In genomic region chr7:116092710-116093465, GRCm38 (mm10) we compare ENCODE assay signal across 8 mouse cellular contexts. TPM values are rescaled to one million over a fixed set of nuclear protein-coding genes. Genes with fewer than 3 reads are reported as not detected.
A peak's percentile ranks its signal among the peaks of the same experiment; 100 is the strongest.
DNase-seq lines count a peak whose midpoint lies in the region; ATAC-seq lines count a peak whose summit lies in the region.

No protein-coding gene starts in this region.

- peak overlapping the region; percentile 82 for H3K9ac ChIP-seq in hindbrain, embryonic 12.5 days

- peaks cover 18% of the 10 kb centered on the region for H3K4me1 ChIP-seq in hindbrain, embryonic 12.5 days

- H3K4me2 ChIP-seq in hindbrain, embryonic 12.5 days (replicated peaks): peak overlapping the region; percentile 69

- H3K27ac ChIP-seq in hindbrain, embryonic 12.5 days: peak overlapping the region; percentile 95

- no peaks in the 10 kb centered on the region for H3K9me3 ChIP-seq in hindbrain, embryonic 12.5 days (replicated peaks)

- H3K36me3 ChIP-seq in hindbrain, embryonic 12.5 days: no peaks in the 10 kb centered on the region

- no peaks in the 10 kb centered on the region for H3K27me3 ChIP-seq in hindbrain, embryonic 12.5 days

- under 1% methylated on average over 38 of the region's 38 CpGs for WGBS in hindbrain, embryonic 12.5 days

- DNase-seq in NIH3T3 (ENCODE audit: low read depth): peak; percentile 96
- DNase-seq in cerebellum, postnatal 10 days: peak; percentile 97 to 98
- DNase-seq in frontal cortex, postnatal 10 days (ENCODE audit: low spot score in 2 of 2): peak; percentile 94
- peak; percentile 95 to 98 for DNase-seq in layer of hippocampus, postnatal 14 days (ENCODE audit: low spot score in 2 of 2)
- peak; percentile 93 for DNase-seq in lung, postnatal 14 days
- DNase-seq in retina, adult 2 months (ENCODE audit: low read depth, low spot score): peak; percentile 97
- DNase-seq in thymus, postnatal 36 days: peak; percentile 92

- H3K4me3 ChIP-seq in hindbrain, embryonic 12.5 days: peak overlapping the region; percentile 57

- ATAC-seq in hindbrain, embryonic 12.5 days (ENCODE audit: low FRiP score): peak; percentile 100

RNA-seq across cellular contexts. Expression of gene Gm4353, which starts 8.5 kb away (rescaled TPM):
- 0.41 and 0.90 TPM in 2 replicates for polyA plus RNA-seq in hindbrain, embryonic 12.5 days (2016; fragmentation: Nextera tagmentation; extraction: Ambion mirVana)
- 1 to 10 TPM; 2.9 to 4.3 TPM for total RNA-seq in layer of hippocampus, postnatal 14 days (2021)

RNA-seq across cellular contexts. Expression of gene 1110004F10Rik, which starts 53.7 kb away (rescaled TPM):
- polyA plus RNA-seq in hindbrain, embryonic 12.5 days (2016; fragmentation: Nextera tagmentation; extraction: Ambion mirVana): 283 and 308 TPM in 2 replicates
- total RNA-seq in layer of hippocampus, postnatal 14 days (2021): 100 to 1,000 TPM; 116 to 117 TPM

RNA-seq across cellular contexts. Expression of gene Sox6, which starts 54.3 kb away (rescaled TPM):
- polyA plus RNA-seq in hindbrain, embryonic 12.5 days (2016; fragmentation: Nextera tagmentation; extraction: Ambion mirVana): 50.9 and 55.3 TPM in 2 replicates
- 10 to 100 TPM; 38.8 to 39.1 TPM for total RNA-seq in layer of hippocampus, postnatal 14 days (2021)

Comparison
In these comparisons a context has a peak if more than half of its experiments do, and no peak if none do; other contexts are left out.
1. Peak in every context shown above with its lines: DNase-seq, ATAC-seq, H3K4me3 ChIP-seq and H3K27ac ChIP-seq.